Mouse (Mus musculus) telencephalon, adult 2 months (tissue): ENCODE data around the gene Asphd1.
A peak's percentile ranks its signal among the peaks of the same experiment; 100 is the strongest.

Source experiments
- DNase-seq: peaks from one replicate; pipeline ENCODE4 v3.0.0-alpha.2; 2011; ENCODE audit warnings: low read depth, low spot score

Asphd1 gene

GRCm38 (mm10) chr7:126949403-126949792, at the start of gene Asphd1:
Asphd1 (minus strand) TSS chr7:126949582.
- DNase-seq: no peak

- no peak for DNase-seq
These were observed 47.1 kb upstream of the Asphd1 start for GRCm38 (mm10) chr7:126996449-126996848.

- no peak for DNase-seq
These were observed 39.4 kb upstream of the Asphd1 start for GRCm38 (mm10) chr7:126988816-126989215.

- no peak for DNase-seq
These were observed 36.9 kb upstream of the Asphd1 start for GRCm38 (mm10) chr7:126986319-126986718.

GRCm38 (mm10) chr7:126984667-126985444, 35.5 kb upstream of the Asphd1 start:
- peak; percentile 83 for DNase-seq

GRCm38 (mm10) chr7:126983113-126983512, 33.7 kb upstream of the Asphd1 start:
- no peak for DNase-seq

- no peak for DNase-seq
These were observed 32.7 kb upstream of the Asphd1 start for GRCm38 (mm10) chr7:126982054-126982453.

GRCm38 (mm10) chr7:126981601-126982000, 32.2 kb upstream of the Asphd1 start:
- no peak for DNase-seq

GRCm38 (mm10) chr7:126978841-126979240, 29.5 kb upstream of the Asphd1 start:
- DNase-seq: no peak

GRCm38 (mm10) chr7:126976878-126977459, 27.6 kb upstream of the Asphd1 start:
- DNase-seq: no peak

- peak; percentile 98 for DNase-seq
These were observed 26.8 kb upstream of the Asphd1 start, which contains the start of gene Cdiptos for GRCm38 (mm10) chr7:126975950-126976866. Cdiptos (minus strand) TSS chr7:126976098.

GRCm38 (mm10) chr7:126975893-126975949, 26.3 kb upstream of the Asphd1 start, which contains the start of gene Cdipt:
Cdipt (plus strand) TSS chr7:126975914.
- DNase-seq: no peak

GRCm38 (mm10) chr7:126975493-126975892, 26.1 kb upstream of the Asphd1 start:
- no peak for DNase-seq

- DNase-seq: no peak
These were observed 18.0 kb upstream of the Asphd1 start for GRCm38 (mm10) chr7:126967361-126967760.

- no peak for DNase-seq
These were observed 16.2 kb upstream of the Asphd1 start for GRCm38 (mm10) chr7:126965568-126965967.

GRCm38 (mm10) chr7:126963548-126964286, 14.3 kb upstream of the Asphd1 start:
- no peak for DNase-seq

- no peak for DNase-seq
These were observed 12.6 kb upstream of the Asphd1 start for GRCm38 (mm10) chr7:126961965-126962364.

GRCm38 (mm10) chr7:126961095-126961494, 11.7 kb upstream of the Asphd1 start:
- peak; percentile 52 for DNase-seq

- DNase-seq: no peak
These were observed 10.4 kb upstream of the Asphd1 start for GRCm38 (mm10) chr7:126959780-126960179.

GRCm38 (mm10) chr7:126955125-126955524, 5.7 kb upstream of the Asphd1 start:
- DNase-seq: no peak

- no peak for DNase-seq
These were observed 3.3 kb upstream of the Asphd1 start for GRCm38 (mm10) chr7:126952646-126953045.

- no peak for DNase-seq
These were observed 2.4 kb upstream of the Asphd1 start for GRCm38 (mm10) chr7:126951741-126952140.
